Comparison of ENCODE assay signal across 8 mouse cellular contexts in genomic region chr5:150839688-150840541, GRCm38 (mm10).
DNase-seq lines count a peak whose midpoint lies in the region; ATAC-seq lines count a peak whose summit lies in the region.

No protein-coding gene starts in this region.

- no peak overlapping the region for H3K4me3 ChIP-seq in forebrain, embryonic 10.5 days

- peak; percentile 82 for ATAC-seq in megakaryocyte-erythroid progenitor cell, adult 5-6 weeks (replicated peaks; ENCODE audit: low FRiP score, low TSS enrichment, poor library complexity, severe bottlenecking)

- H3K36me3 ChIP-seq in forebrain, embryonic 10.5 days (replicated peaks), result no peaks in the 10 kb centered on the region

- intact Hi-C loops in heart, postnatal 25 days (cut with DNase I), result no loop called here

- peaks cover 11% of the 10 kb centered on the region for H3K9me3 ChIP-seq in forebrain, embryonic 10.5 days

- no peaks in the 10 kb centered on the region for H3K27me3 ChIP-seq in forebrain, embryonic 10.5 days (ENCODE audit: poor library complexity, severe bottlenecking)

- 54% methylated on average over 11 of the region's 11 CpGs for WGBS in forebrain, embryonic 10.5 days

- H3K27ac ChIP-seq in forebrain, embryonic 10.5 days, result peak overlapping the region; percentile 62

- H3K4me1 ChIP-seq in forebrain, embryonic 10.5 days, result peaks cover 23% of the 10 kb centered on the region

- peak; percentile 57 for DNase-seq in adrenal gland, postnatal 10 days
- peak; percentile 20 for DNase-seq in forebrain, embryonic 10.5 days (ENCODE audit: extremely low spot score, low spot score)
- peak; percentile 20 for DNase-seq in heart, postnatal 25 days (ENCODE audit: low spot score)
- DNase-seq in kidney, postnatal 36 days, result peak; percentile 31 to 60
- no peak for DNase-seq in thymus, postnatal 4 days
- DNase-seq in urinary bladder, adult 18-20 months (ENCODE audit: low spot score in 2 of 2), result no peak
- no peak for DNase-seq in layer of hippocampus, postnatal 25 days (ENCODE audit: extremely low spot score in 1 of 2, low spot score in 1 of 2)

Comparison
In these comparisons a context has a peak if more than half of its experiments do, and no peak if none do; other contexts are left out.
1. DNase-seq: peak in adrenal gland, postnatal 10 days (single experiment), forebrain, embryonic 10.5 days (single experiment), heart, postnatal 25 days (single experiment) and kidney, postnatal 36 days (2 of 2); none in thymus, postnatal 4 days (single experiment), urinary bladder, adult 18-20 months (0 of 2) and layer of hippocampus, postnatal 25 days (0 of 2).